Mouse (Mus musculus) E14TG2a.4 (cell line): ENCODE measurements at regions not wholly inside any gene's neighbourhood (a gene's known extent, or its start where the extent isn't known, plus 50 kb on each side); places are given as distances from the start of the nearest gene placed in this dataset.

Experiments
- H3K27me3 ChIP-seq: 2 replicates; pipeline ENCODE4 v1.6.1; 2014; ENCODE audit warnings: low read length, control low read depth; ENCODE audit not compliant: insufficient read depth
- H3K36me3 ChIP-seq: 2 replicates; pipeline ENCODE4 v1.6.1; 2014; ENCODE audit warnings: low read length, control low read depth; ENCODE audit not compliant: insufficient read depth
- H3K4me1 ChIP-seq: replicated peaks from 2 replicates; pipeline ENCODE4 v1.6.1; 2014; ENCODE audit warnings: low read depth, low read length, control low read depth
- H3K4me3 ChIP-seq: replicated peaks from 2 replicates; pipeline ENCODE4 v1.5.1; 2014; ENCODE audit warnings: mild to moderate bottlenecking, low read length
- H3K9me3 ChIP-seq: 2 replicates; pipeline ENCODE4 v1.6.1; 2014; ENCODE audit warnings: low read length, control low read depth
- CTCF ChIP-seq: conservative IDR thresholded peaks from 2 replicates; pipeline ENCODE4 v1.5.1; 2014; ENCODE audit warnings: low read length
- NANOG ChIP-seq: IDR thresholded peaks from 2 replicates; pipeline ENCODE4 v1.6.1; 2014; ENCODE audit warnings: borderline replicate concordance, low read length, mixed read lengths
- POU5F1 ChIP-seq: IDR thresholded peaks from 2 replicates; pipeline ENCODE4 v1.6.1; 2014; ENCODE audit warnings: low read length, borderline replicate concordance

DNA sequence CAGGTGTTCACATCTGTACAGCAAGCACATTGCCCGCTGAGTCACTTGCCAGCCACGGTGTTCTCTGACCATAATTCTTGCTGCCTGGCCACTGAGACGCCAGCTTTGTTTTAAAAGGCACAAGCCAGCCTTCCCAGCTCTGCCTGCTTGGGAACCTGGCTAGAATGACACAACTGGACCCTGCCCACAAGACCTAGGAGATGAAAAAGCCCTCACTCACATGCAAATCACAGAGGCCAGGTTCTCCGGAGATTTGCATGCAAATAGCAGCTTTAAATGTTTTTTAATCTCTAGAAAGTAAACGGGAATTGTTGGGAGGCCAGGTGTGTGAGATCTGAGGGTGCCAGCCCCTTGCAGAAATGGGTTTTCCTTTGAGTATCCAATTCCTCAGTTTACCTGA, 71.9 kb downstream of the 1810010D01Rik start:
- peak overlapping the region; percentile 67 for H3K4me3 ChIP-seq
- no peak for TF ChIP-seq NANOG
- no peak for TF ChIP-seq CTCF
- TF ChIP-seq POU5F1 = no peak
- peaks cover 3% of the 10 kb centered on the region; the same call in 1 of the 2 replicates for H3K36me3 ChIP-seq
- no peaks in the 10 kb centered on the region for H3K27me3 ChIP-seq
- peaks cover 86% of the 10 kb centered on the region for H3K4me1 ChIP-seq
- peaks cover 14% of the 10 kb centered on the region for H3K9me3 ChIP-seq

DNA sequence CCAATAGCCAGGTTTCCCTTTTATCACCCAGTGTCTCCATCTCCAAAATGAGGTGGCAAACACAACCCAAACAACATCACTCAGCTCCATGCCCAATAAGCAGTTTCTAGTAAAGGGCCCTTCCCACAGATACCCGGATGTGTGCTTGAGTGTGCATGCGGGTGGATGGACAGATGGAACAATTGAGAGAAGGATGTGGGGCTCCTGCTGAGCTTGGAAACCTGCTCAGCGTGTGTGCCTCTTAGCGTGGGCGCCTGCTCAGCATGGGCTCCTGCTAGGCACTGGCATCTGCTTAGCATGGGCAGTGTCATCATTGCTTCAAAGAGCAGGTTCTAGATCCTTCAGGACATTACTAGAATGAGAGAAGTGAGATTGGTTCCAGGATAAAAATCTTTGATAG, 75.4 kb downstream of the 1810010D01Rik start:
- Histone ChIP-seq H3K9me3 (no peaks in the 10 kb centered on the region), H3K27me3 (no peaks in the 10 kb centered on the region), H3K4me3 (no peak overlapping the region), H3K36me3 (peaks cover 3% of the 10 kb centered on the region; the same call in 1 of the 2 replicates), H3K4me1 (peaks cover 92% of the 10 kb centered on the region)
- no peak for TF ChIP-seq POU5F1

GRCm38 (mm10) chr7:145131438-145132159, 76.3 kb downstream of the 1810010D01Rik start:
- peaks cover 92% of the 10 kb centered on the region for H3K4me1 ChIP-seq
- H3K9me3 ChIP-seq = no peaks in the 10 kb centered on the region
- peak overlapping the region; percentile 20; the same call in 1 of the 2 replicates for H3K4me3 ChIP-seq
- peaks cover 3% of the 10 kb centered on the region; the same call in 1 of the 2 replicates for H3K36me3 ChIP-seq
- TF ChIP-seq CTCF (peak; percentile 11; the same call in 1 of the 2 replicates), POU5F1 (no peak)
- no peaks in the 10 kb centered on the region for H3K27me3 ChIP-seq

DNA sequence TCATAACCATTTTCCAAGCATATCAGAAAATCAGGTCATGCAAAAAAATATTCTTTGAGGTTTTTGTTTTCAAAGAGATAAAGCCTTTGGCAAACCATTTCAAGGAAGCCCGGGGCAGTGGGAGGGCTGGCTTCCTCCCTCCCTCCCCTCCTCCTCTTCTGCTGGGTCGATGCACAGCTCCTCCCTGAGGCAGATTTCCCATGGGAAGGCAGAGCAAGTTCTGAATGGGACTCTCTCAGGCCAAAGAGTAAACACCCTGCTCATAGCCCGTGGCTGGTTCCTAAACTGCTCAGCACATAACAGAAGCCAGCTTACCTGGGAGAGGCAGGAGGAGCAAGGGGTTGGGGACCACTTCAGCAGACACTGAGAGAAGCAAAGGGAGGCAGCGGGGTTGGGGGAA, 77.9 kb downstream of the 1810010D01Rik start:
- Histone ChIP-seq H3K4me3 (no peak overlapping the region), H3K27me3 (no peaks in the 10 kb centered on the region), H3K4me1 (peaks cover 84% of the 10 kb centered on the region), H3K36me3 (peaks cover 3% of the 10 kb centered on the region; the same call in 1 of the 2 replicates), H3K9me3 (no peaks in the 10 kb centered on the region)
- TF ChIP-seq NANOG (no peak), CTCF (no peak), POU5F1 (no peak)

DNA sequence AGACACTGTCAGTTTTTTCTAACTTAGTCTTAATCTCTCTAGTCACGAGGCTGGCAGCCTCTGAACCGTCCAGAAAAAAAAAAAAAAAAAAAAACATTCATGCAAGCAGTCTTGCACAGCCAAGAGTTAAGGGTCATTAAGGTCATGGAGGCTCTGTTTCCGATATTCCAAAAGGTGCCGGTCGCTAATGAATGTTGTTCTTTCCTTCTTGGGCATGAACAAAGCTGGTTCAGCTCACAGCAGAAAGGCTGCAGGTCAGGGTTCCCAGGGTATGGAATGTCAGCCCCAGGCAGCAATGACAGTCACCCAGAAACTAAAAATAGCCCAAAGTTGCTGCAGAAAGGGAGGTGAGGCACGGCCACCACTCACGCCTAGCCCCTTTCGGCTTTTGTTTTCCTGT, 80.3 kb downstream of the 1810010D01Rik start:
- Histone ChIP-seq H3K36me3 (peaks cover 3% of the 10 kb centered on the region; the same call in 1 of the 2 replicates), H3K4me3 (no peak overlapping the region; the same call in 1 of the 2 replicates), H3K27me3 (no peaks in the 10 kb centered on the region), H3K9me3 (no peaks in the 10 kb centered on the region), H3K4me1 (peaks cover 61% of the 10 kb centered on the region)
- TF ChIP-seq NANOG (no peak), CTCF (no peak), POU5F1 (no peak)

GRCm38 (mm10) chr7:145127180-145127579, 80.7 kb downstream of the 1810010D01Rik start:
- H3K4me1 ChIP-seq = peaks cover 58% of the 10 kb centered on the region
- peaks cover 5% of the 10 kb centered on the region; the same call in 1 of the 2 replicates for H3K27me3 ChIP-seq
- no peaks in the 10 kb centered on the region for H3K9me3 ChIP-seq
- no peaks in the 10 kb centered on the region for H3K36me3 ChIP-seq
- H3K4me3 ChIP-seq = no peak overlapping the region
- TF ChIP-seq CTCF (no peak), POU5F1 (no peak), NANOG (no peak)

DNA sequence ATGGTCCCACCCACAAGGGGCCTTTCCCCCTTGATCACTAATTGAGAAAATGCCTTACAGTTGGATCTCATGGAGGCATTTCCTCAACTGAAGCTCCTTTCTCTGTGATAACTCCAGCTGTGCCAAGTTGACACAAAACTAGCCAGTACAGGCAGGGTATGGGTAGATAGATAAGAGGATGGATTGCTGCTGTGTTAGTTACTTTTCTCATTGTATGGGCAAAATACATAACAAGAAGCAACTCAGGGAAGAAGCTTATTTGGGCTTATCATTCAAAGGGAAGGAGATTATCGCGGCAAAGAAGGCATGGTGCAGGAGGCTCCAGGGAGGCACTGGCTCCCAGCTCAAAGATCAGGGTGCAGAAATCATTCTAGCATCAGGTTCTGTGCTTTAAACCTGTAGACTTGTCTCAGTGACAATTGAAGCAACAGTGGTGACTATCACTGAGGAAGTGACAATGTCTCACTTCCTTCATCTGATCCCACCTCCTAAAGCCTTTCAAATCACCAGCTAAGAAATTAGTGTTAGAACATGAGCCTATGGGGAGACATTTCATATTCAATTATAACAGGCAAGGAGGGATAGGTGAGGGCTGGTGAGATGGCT, 83.8 kb downstream of the 1810010D01Rik start:
- Histone ChIP-seq H3K4me3 (no peak overlapping the region), H3K36me3 (no peaks in the 10 kb centered on the region), H3K27me3 (peaks cover 6% of the 10 kb centered on the region; the same call in 1 of the 2 replicates), H3K9me3 (no peaks in the 10 kb centered on the region), H3K4me1 (peaks cover 32% of the 10 kb centered on the region)
- no peak for TF ChIP-seq NANOG
- no peak for TF ChIP-seq POU5F1
- no peak for TF ChIP-seq CTCF

- Histone ChIP-seq H3K4me1 (peaks cover 16% of the 10 kb centered on the region), H3K4me3 (no peak overlapping the region), H3K9me3 (no peaks in the 10 kb centered on the region), H3K27me3 (peaks cover 11% of the 10 kb centered on the region), H3K36me3 (no peaks in the 10 kb centered on the region)
- TF ChIP-seq CTCF (no peak), NANOG (no peak), POU5F1 (no peak)
Observed at GRCm38 (mm10) chr7:145122471-145122870, 85.4 kb downstream of the 1810010D01Rik start.

DNA sequence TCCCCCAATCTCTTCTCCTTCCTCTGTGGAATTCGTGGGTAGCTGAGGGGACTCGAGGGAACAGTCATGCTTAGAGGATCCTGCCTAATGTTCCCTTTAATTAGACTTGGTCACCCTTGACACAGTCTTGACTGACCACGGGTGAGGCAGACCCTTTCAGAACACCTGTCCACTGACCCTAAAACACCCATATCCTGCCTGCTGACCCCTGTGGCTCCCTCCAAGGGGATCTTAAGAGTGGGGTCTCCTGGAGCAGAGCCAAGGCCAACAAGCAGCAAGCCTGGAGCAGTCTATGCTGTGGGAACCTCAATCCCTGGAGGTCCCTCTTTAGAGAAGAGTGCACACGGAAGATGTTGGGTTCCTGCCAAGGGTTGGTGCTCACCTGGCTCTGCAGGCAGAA, 89.5 kb downstream of the 1810010D01Rik start:
- Histone ChIP-seq H3K36me3 (no peaks in the 10 kb centered on the region), H3K4me1 (peaks cover 14% of the 10 kb centered on the region), H3K9me3 (no peaks in the 10 kb centered on the region), H3K4me3 (no peak overlapping the region), H3K27me3 (peaks cover 11% of the 10 kb centered on the region)
- TF ChIP-seq NANOG = no peak
- TF ChIP-seq POU5F1 = no peak
- TF ChIP-seq CTCF = no peak
